Mouse (Mus musculus): ENCODE data around the gene Rrp7a. TPM values are rescaled to one million over a fixed set of nuclear protein-coding genes. Genes with fewer than 3 reads are reported as not detected.
A peak's percentile ranks its signal among the peaks of the same experiment; 100 is the strongest.

Rrp7a gene
- total RNA-seq, 1 experiment = 114 TPM

DNA sequence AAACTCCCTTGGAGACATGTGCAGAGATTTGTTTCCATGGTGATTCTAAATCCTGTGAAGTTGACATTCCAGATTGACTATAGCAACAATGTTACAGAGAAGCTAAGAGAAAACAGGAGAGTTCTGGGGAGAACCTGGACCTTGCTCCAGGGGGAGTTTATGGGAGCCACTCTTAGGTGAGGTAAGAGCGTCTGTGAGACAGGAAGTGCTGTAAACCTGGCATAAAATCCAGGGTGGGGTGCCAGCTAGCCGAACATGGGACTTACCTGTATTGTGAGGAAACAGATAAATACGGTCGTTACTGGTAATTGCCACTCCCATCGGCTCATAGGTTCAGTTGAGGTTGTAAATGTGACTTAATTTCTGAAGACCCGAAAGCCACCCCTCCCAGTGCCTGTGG, 16.2 kb downstream of the Rrp7a start:
- peaks cover under 1% of the 10 kb centered on the region; the same call in 1 of the 2 replicates for H3K9me3 ChIP-seq (ENCODE audit: control insufficient read depth, insufficient read depth, low read depth, low read length)
- no peak overlapping the region for H3K27ac ChIP-seq (ENCODE audit: insufficient read depth, low read depth, low read length, poor library complexity, severe bottlenecking)
- no peak for DNase-seq (ENCODE audit: low read depth, low spot score)
- no peaks in the 10 kb centered on the region for H3K4me1 ChIP-seq (ENCODE audit: control insufficient read depth in 2 of 2, insufficient read depth in 2 of 2, low read length in 2 of 2, poor library complexity in 1 of 2)
- no peak for TF ChIP-seq ZNF384 (IDR thresholded peaks at IDR 0.05; ENCODE audit: low read depth, low read length)
- no peak for TF ChIP-seq CHD2 (IDR thresholded peaks at IDR 0.05; ENCODE audit: low read depth, low read length)
- TF ChIP-seq HCFC1 (IDR thresholded peaks at IDR 0.05; ENCODE audit: borderline replicate concordance, insufficient read depth, low read length) = no peak
- no peak for TF ChIP-seq ZC3H11A (IDR thresholded peaks at IDR 0.05; ENCODE audit: borderline replicate concordance, low read depth, low read length)
- no peak for TF ChIP-seq MAFK (IDR thresholded peaks at IDR 0.05; ENCODE audit: insufficient read depth, low read depth, low read length)
- H3K36me3 ChIP-seq (ENCODE audit: control insufficient read depth, insufficient read depth, low read length, poor library complexity, severe bottlenecking) = peaks cover 2% of the 10 kb centered on the region; the same call in 1 of the 2 replicates
- in situ Hi-C loops (cut with MboI; ENCODE audit: low sequenced_read_pairs in 2 of 2, unreplicated experiment in 2 of 2) = no loop called here
- no peak overlapping the region for H3K4me3 ChIP-seq (ENCODE audit: insufficient read depth in 1 of 2, low read depth in 1 of 2, low read length in 2 of 2, poor library complexity in 1 of 2, severe bottlenecking in 1 of 2)
- no peak overlapping the region for H3K9ac ChIP-seq (ENCODE audit: insufficient read depth, low read depth, low read length, poor library complexity, severe bottlenecking)

DNA sequence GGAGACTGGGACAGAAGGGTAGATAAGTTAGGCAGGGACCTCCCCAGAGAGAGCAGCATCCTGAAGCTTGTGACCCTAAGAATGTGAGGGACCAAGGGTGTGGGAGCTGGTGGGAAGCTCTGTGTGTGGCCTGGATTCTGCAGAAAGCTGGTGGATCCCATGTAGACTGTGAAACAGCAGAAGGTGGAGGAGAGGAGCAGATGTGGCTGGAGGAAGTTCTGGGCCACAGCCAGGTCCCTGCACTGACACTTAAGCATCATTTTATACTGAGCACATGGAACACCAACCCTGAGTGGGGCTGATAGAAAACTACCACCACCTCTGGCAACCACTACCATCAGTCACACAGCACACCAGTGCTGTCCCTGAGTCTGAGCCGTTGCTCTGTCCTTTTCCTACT, 19.5 kb downstream of the Rrp7a start:
- DNase-seq (ENCODE audit: low read depth, low spot score) = no peak
- peaks cover 2% of the 10 kb centered on the region; the same call in 1 of the 2 replicates for H3K36me3 ChIP-seq (ENCODE audit: control insufficient read depth, insufficient read depth, low read length, poor library complexity, severe bottlenecking)
- H3K27ac ChIP-seq (ENCODE audit: insufficient read depth, low read depth, low read length, poor library complexity, severe bottlenecking) = no peak overlapping the region
- no peak overlapping the region for H3K9ac ChIP-seq (ENCODE audit: insufficient read depth, low read depth, low read length, poor library complexity, severe bottlenecking)
- no peak overlapping the region for H3K4me3 ChIP-seq (ENCODE audit: insufficient read depth in 1 of 2, low read depth in 1 of 2, low read length in 2 of 2, poor library complexity in 1 of 2, severe bottlenecking in 1 of 2)
- TF ChIP-seq CHD2 (IDR thresholded peaks at IDR 0.05; ENCODE audit: low read depth, low read length) (no peak), HCFC1 (IDR thresholded peaks at IDR 0.05; ENCODE audit: borderline replicate concordance, insufficient read depth, low read length) (no peak), ZC3H11A (IDR thresholded peaks at IDR 0.05; ENCODE audit: borderline replicate concordance, low read depth, low read length) (no peak), MAFK (IDR thresholded peaks at IDR 0.05; ENCODE audit: insufficient read depth, low read depth, low read length) (no peak), ZNF384 (IDR thresholded peaks at IDR 0.05; ENCODE audit: low read depth, low read length) (no peak)
- H3K4me1 ChIP-seq (ENCODE audit: control insufficient read depth in 2 of 2, insufficient read depth in 2 of 2, low read length in 2 of 2, poor library complexity in 1 of 2) = peaks cover 0 to 7% of the 10 kb centered on the region in 2 experiments; a peak in 1 of 4 replicates
- in situ Hi-C loops (cut with MboI; ENCODE audit: low sequenced_read_pairs in 2 of 2, unreplicated experiment in 2 of 2) = no loop called here
- H3K9me3 ChIP-seq (ENCODE audit: control insufficient read depth, insufficient read depth, low read depth, low read length) = no peaks in the 10 kb centered on the region

DNA sequence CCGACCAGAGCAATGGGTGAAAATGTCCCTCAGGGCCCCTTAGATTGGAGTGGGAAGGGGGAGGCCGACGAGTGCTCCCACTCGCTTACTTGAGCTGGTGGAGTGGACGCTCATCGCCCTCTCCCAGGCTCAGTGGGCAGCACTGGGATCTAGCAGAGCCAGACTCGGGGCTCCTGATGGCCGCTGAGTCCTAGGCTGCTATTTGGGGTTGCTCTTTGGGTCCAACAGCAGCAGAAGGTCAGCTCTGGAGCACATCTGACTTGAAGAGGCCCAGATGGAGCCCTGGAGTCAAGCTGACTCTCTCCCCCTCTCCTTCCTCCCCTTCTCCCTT, 22.3 kb downstream of the Rrp7a start:
- H3K9me3 ChIP-seq (ENCODE audit: control insufficient read depth, insufficient read depth, low read depth, low read length) = no peaks in the 10 kb centered on the region
- 0 out of 2 replicates have a peak overlapping the region, but pooled peaks have one; percentile 14 for H3K27ac ChIP-seq (ENCODE audit: insufficient read depth, low read depth, low read length, poor library complexity, severe bottlenecking)
- H3K9ac ChIP-seq (ENCODE audit: insufficient read depth, low read depth, low read length, poor library complexity, severe bottlenecking) = peak overlapping the region; percentile 84
- peaks cover 0 to 12% of the 10 kb centered on the region in 2 experiments; a peak in 1 of 4 replicates for H3K4me1 ChIP-seq (ENCODE audit: control insufficient read depth in 2 of 2, insufficient read depth in 2 of 2, low read length in 2 of 2, poor library complexity in 1 of 2)
- DNase-seq (ENCODE audit: low read depth, low spot score) = no peak
- H3K36me3 ChIP-seq (ENCODE audit: control insufficient read depth, insufficient read depth, low read length, poor library complexity, severe bottlenecking) = no peaks in the 10 kb centered on the region
- in situ Hi-C loops (cut with MboI; ENCODE audit: low sequenced_read_pairs in 2 of 2, unreplicated experiment in 2 of 2) = no loop called here
- H3K4me3 ChIP-seq (ENCODE audit: insufficient read depth in 1 of 2, low read depth in 1 of 2, low read length in 2 of 2, poor library complexity in 1 of 2, severe bottlenecking in 1 of 2) = peak overlapping the region; percentile 68 to 87
- TF ChIP-seq MAFK (IDR thresholded peaks at IDR 0.05; ENCODE audit: insufficient read depth, low read depth, low read length) (no peak), ZNF384 (IDR thresholded peaks at IDR 0.05; ENCODE audit: low read depth, low read length) (no peak), CHD2 (IDR thresholded peaks at IDR 0.05; ENCODE audit: low read depth, low read length) (no peak), HCFC1 (IDR thresholded peaks at IDR 0.05; ENCODE audit: borderline replicate concordance, insufficient read depth, low read length) (no peak), ZC3H11A (IDR thresholded peaks at IDR 0.05; ENCODE audit: borderline replicate concordance, low read depth, low read length) (no peak)

DNA sequence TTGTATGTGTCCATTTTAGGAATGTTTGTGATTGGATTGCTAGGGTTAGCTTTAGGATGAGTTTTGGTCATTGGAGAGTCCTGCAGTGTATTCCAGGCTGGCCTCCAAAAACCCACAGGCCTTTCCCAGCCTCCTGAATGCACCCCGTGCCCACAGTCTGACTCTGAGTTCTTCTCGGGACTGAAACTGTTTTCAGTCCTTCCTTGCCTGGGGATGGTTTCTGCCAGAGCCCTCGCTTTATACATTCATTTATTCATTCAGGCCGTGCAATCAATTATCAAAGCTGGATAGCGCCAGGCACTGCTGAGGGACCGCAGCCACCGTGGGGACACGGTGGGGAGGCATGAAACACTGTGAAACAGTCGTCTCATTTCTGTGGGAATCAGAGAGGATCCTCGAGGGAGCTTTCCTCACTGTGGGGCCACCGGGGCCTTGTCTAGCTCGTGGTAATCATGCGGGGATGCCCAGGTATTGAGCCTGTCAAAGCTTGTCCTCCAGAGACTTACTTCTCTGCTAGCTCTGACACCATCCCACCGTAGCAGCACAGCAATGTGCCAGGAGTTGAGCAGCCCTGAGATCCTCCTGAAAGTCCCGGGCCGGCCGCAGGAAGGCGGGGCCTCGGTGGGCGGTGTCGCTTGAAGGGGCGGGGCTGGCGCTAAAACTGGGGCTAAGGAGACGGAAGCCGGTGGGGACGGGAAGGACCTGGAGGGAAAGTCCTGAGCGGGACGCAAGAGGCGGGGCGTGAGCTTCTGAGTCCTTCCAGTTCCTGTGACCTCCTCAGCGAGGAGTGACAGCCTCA, 22.9 kb downstream of the Rrp7a start:
- no peaks in the 10 kb centered on the region for H3K9me3 ChIP-seq (ENCODE audit: control insufficient read depth, insufficient read depth, low read depth, low read length)
- TF ChIP-seq HCFC1 (IDR thresholded peaks at IDR 0.05; ENCODE audit: borderline replicate concordance, insufficient read depth, low read length) = 0 out of 2 replicates have a peak, but pooled peaks have one; percentile 49
- TF ChIP-seq ZNF384 (IDR thresholded peaks at IDR 0.05; ENCODE audit: low read depth, low read length) = no peak
- peaks cover 0 to 12% of the 10 kb centered on the region in 2 experiments; a peak in 1 of 4 replicates for H3K4me1 ChIP-seq (ENCODE audit: control insufficient read depth in 2 of 2, insufficient read depth in 2 of 2, low read length in 2 of 2, poor library complexity in 1 of 2)
- H3K9ac ChIP-seq (ENCODE audit: insufficient read depth, low read depth, low read length, poor library complexity, severe bottlenecking) = peak overlapping the region; percentile 84
- no peak overlapping the region for H3K27ac ChIP-seq (ENCODE audit: insufficient read depth, low read depth, low read length, poor library complexity, severe bottlenecking)
- H3K36me3 ChIP-seq (ENCODE audit: control insufficient read depth, insufficient read depth, low read length, poor library complexity, severe bottlenecking) = no peaks in the 10 kb centered on the region
- peak; percentile 93 for DNase-seq (ENCODE audit: low read depth, low spot score)
- H3K4me3 ChIP-seq (ENCODE audit: insufficient read depth in 1 of 2, low read depth in 1 of 2, low read length in 2 of 2, poor library complexity in 1 of 2, severe bottlenecking in 1 of 2) = peak overlapping the region; percentile 68 to 87
- in situ Hi-C loops (cut with MboI; ENCODE audit: low sequenced_read_pairs in 2 of 2, unreplicated experiment in 2 of 2) = no loop called here

All from ES-E14 (cell line).